Mouse (Mus musculus) embryonic fibroblast, embryonic 13.5 days (primary cell): Measurements from ENCODE around the gene Hspb6. TPM values are rescaled to one million over a fixed set of nuclear protein-coding genes. Genes with fewer than 3 reads are reported as not detected.

Source experiments
- H3K27ac ChIP-seq: 2 replicates; pipeline ENCODE4 v1.5.1; 2012; ENCODE audit warnings: low read length, control low read depth, inconsistent platforms; ENCODE audit not compliant: insufficient read depth
- H3K4me1 ChIP-seq: 2 replicates; pipeline ENCODE4 v1.6.1; 2011; ENCODE audit warnings: low read length; ENCODE audit not compliant: control insufficient read depth, insufficient read depth
- H3K4me3 ChIP-seq: 2 replicates; pipeline ENCODE4 v1.5.1; 2011; ENCODE audit warnings: mild to moderate bottlenecking, control low read depth, low read length; ENCODE audit not compliant: insufficient read depth
- CTCF ChIP-seq: IDR thresholded peaks from 2 replicates; pipeline ENCODE4 v1.5.1; 2011; ENCODE audit warnings: mild to moderate bottlenecking, control low read depth, low read length, moderate library complexity, borderline replicate concordance; ENCODE audit not compliant: insufficient read depth
- POLR2A ChIP-seq: IDR thresholded peaks from 2 replicates; pipeline ENCODE4 v1.6.1; 2011; ENCODE audit warnings: low read depth, mild to moderate bottlenecking, control low read depth, low read length, moderate library complexity
- polyA plus RNA-seq: library from polyadenylated mRNA; stranded (reverse); fragments of >200 nt; gene quantifications from 2 replicates; pipeline ENCODE4 v1.2.4, GENCODE M21; 2011; ENCODE audit warnings: low read depth; ENCODE audit not compliant: missing spikeins, insufficient read length

The Hspb6 gene
- polyA plus RNA-seq, 1 experiment = 55.6 TPM

DNA sequence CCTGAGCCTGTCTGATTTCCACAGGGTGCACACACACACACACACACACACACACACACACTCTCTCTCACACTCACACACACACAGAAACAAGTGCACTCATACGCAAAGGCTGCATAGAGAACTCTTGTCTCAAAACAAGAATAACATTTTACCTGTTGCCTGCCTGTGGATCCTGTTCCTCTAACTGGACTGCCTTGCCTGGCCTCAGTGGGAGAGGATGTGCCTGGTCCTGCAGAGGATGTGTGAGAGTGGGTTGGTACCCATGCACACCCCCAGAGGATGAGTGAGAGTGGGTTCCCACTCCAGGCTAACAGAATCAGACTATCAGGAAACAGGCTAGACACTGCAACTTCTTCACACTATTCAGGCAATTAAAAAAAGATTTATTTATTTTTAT lies 1.4 kb upstream of the Hspb6 start:
- H3K27ac ChIP-seq = no peak overlapping the region
- TF ChIP-seq CTCF (no peak), POLR2A (no peak)
- no peak overlapping the region for H3K4me3 ChIP-seq

GRCm38 (mm10) chr7:30551445-30552101 lies 405 bp upstream of the Hspb6 start:
- Histone ChIP-seq H3K27ac (peak overlapping the region; percentile 91), H3K4me1 (no peaks in the 10 kb centered on the region), H3K4me3 (peak overlapping the region; percentile 88)
- no peak for TF ChIP-seq CTCF
- no peak for TF ChIP-seq POLR2A

More for the DNA sequence above, 1.4 kb upstream of the Hspb6 start:
- no peaks in the 10 kb centered on the region for H3K4me1 ChIP-seq

DNA sequence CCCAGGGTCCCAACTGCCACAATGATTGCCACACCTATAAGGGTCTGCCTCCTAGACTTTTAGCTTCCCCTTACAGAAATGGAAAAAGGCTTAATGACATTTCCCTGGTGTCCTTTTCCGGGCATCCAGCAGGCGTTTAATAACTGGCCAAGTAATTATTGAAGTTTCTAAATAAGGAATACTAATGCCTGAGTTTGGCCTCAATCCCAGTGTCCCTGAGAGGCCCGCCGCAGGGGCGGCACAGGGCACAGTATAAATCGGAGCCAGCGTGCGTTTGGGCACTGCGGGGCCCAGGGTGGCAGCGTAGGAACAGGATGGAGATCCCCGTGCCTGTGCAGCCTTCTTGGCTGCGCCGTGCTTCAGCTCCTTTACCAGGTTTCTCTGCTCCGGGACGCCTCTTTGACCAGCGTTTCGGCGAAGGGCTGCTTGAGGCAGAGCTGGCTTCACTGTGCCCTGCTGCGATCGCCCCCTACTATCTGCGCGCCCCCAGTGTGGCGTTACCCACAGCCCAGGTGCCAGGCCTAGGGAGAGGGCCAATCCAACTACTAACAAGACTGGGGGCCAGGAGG lies 1.1 kb downstream of the Hspb6 start:
- Histone ChIP-seq H3K4me3 (peak overlapping the region; percentile 48), H3K27ac (peak overlapping the region; percentile 96), H3K4me1 (peaks cover 3% of the 10 kb centered on the region; the same call in 1 of the 2 replicates)
- peak; percentile 95 for TF ChIP-seq POLR2A
- TF ChIP-seq CTCF = no peak

DNA sequence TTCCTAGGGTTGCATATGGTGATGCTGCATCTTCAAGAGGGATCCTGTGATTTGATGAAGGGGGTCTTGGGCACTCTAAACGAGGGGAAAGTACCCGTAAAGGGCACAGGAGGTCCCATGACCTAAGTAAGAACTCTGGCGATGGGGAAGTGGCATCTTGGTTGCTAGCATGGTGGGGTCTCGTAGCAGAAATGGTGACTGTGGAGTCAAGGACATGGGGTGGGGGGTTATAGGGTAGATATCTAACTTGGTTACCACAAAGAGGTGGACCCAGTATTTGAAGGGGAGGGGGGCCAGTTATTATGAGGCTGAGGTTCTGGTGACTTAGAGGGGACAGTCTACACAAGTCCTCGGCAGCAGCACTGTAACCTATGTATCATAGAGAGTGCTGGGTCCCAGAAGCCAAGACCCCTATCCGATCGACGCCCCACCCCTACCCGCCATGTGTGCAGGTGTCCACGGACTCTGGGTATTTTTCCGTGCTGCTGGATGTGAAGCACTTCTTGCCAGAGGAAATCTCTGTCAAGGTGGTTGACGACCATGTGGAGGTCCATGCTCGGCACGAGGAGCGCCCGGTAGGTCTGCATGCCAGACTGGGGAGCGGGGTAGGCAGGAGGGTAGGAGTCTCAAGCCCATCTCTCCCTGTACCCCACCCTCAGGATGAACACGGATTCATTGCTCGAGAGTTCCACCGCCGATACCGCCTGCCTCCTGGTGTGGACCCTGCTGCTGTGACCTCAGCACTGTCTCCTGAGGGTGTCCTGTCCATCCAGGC lies 2.0 kb downstream of the Hspb6 start:
- TF ChIP-seq CTCF (no peak), POLR2A (0 out of 2 replicates have a peak, but pooled peaks have one; percentile 18)
- H3K4me1 ChIP-seq = peaks cover 3% of the 10 kb centered on the region; the same call in 1 of the 2 replicates
- no peak overlapping the region for H3K27ac ChIP-seq
- H3K4me3 ChIP-seq = no peak overlapping the region

- no peak overlapping the region for H3K4me3 ChIP-seq
These were observed 5.0 kb downstream of the Hspb6 start for GRCm38 (mm10) chr7:30556894-30557536.

DNA sequence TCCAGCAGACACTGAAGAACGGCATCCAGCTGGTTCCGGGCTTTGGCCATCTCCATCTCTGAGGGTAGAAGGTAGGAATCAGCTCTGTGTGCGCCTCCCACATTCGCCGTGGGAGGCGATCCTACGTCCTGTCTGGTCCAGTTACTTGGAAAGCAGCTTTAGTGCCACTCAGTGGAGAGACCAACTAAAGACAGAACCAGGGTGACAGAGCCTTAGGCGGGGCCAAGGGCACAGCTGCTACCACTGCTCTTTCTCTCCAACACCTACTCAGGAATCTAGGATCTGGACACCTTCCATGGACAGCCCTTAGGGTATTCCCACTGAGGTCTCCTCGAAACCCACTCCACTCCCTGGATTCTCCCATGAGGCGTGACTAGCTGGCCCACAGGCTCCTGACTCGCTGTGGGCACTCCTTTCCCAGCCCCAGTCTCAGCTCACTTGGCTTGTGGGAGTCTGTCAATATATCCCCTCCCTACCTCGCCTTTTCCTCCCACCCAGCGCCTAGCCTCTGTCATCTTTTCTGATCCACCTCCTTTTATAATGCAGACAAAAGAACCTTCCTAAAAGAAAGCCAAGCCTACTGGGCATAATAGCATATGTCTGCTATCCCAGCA lies 6.0 kb downstream of the Hspb6 start:
- Histone ChIP-seq H3K27ac (no peak overlapping the region), H3K4me1 (peaks cover 3% of the 10 kb centered on the region; the same call in 1 of the 2 replicates), H3K4me3 (peak overlapping the region; percentile 68)
- TF ChIP-seq CTCF (no peak), POLR2A (no peak)

More at GRCm38 (mm10) chr7:30556894-30557536, 5.0 kb downstream of the Hspb6 start:
- TF ChIP-seq CTCF (peak; percentile 18; the same call in 1 of the 2 replicates), POLR2A (no peak)
- Histone ChIP-seq H3K4me1 (peaks cover 3% of the 10 kb centered on the region; the same call in 1 of the 2 replicates), H3K27ac (no peak overlapping the region)

- H3K4me3 ChIP-seq = peak overlapping the region; percentile 68
- 0 out of 2 replicates have a peak overlapping the region, but pooled peaks have one; percentile 17 for H3K27ac ChIP-seq
These were observed 6.9 kb downstream of the Hspb6 start for GRCm38 (mm10) chr7:30558656-30559442.

DNA sequence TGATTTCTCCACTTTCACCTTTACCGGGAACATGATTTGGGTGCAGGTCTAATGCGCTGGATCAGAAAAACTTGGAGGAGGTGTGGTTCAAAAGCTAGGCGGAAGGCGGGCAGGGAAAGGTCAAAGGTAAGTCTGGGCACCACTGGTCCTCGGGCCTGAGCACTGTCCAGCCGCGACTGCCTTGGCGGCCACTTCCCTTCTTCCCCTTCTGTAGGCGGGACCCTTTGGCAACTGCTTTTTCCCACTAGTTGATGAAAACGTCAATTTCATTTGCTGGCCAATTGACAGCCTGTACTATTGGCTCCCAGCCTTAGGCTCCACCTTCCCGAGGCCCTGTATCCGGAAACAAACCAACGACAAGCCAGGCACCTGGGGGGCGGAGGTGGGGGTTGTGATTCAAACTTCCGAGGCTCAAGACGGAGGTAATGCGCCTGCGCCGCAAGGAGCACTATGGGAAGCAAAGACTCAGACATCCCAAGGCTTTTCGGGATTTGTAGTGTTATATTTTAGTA lies 7.5 kb downstream of the Hspb6 start, which contains the start of gene Lin37:
TSS of gene Lin37 (minus strand) at position 396 of the 512 bp plus-strand sequence.
- Histone ChIP-seq H3K27ac (peak within 1 kb of the TSS; percentile 17; the same call in 1 of the 2 replicates), H3K4me3 (peak within 1 kb of the TSS; percentile 68), H3K4me1 (peaks cover 5% of the 10 kb centered on the region; the same call in 1 of the 2 replicates)
- TF ChIP-seq CTCF (no peak), POLR2A (peak; percentile 77)

More at GRCm38 (mm10) chr7:30558656-30559442, 6.9 kb downstream of the Hspb6 start:
- TF ChIP-seq POLR2A (no peak; the same call in 1 of the 2 replicates), CTCF (no peak)
- peaks cover 3% of the 10 kb centered on the region; the same call in 1 of the 2 replicates for H3K4me1 ChIP-seq
